Mouse (Mus musculus) adipose tissue, adult 10 weeks (tissue): ENCODE results near the gene Sec14l2. TPM values are rescaled to one million over a fixed set of nuclear protein-coding genes. Genes with fewer than 3 reads are reported as not detected.

ENCODE experiments used
- polyA plus RNA-seq: library from polyadenylated mRNA; stranded (reverse); fragments of 350-450 nt; fragmentation: Illumina TruSeq; extraction: RNeasy Lipid Tissue Mini Kit (QIAGEN cat#74804); gene quantifications from one replicate; pipeline ENCODE4 v1.2.3, GENCODE M21; 2014; ENCODE audit warnings: low read depth, low replicate concordance

The Sec14l2 gene
- polyA plus RNA-seq, result 18.2 TPM

GRCm38 (mm10) chr11:4122742-4123579 lies at the start of gene Sec14l2:
Gene Sec14l2, minus strand, starts transcription at chr11:4123415.

GRCm38 (mm10) chr11:4159808-4160708 lies 36.8 kb upstream of the Sec14l2 start, which contains the start of the genes Ccdc157 and Sf3a1:
Gene Ccdc157, minus strand, starts transcription at chr11:4160293.
Gene Sf3a1, plus strand, starts transcription at chr11:4160350.

GRCm38 (mm10) chr11:4134986-4135935 lies 12.0 kb upstream of the Sec14l2 start, which contains the start of gene Rnf215:
Gene Rnf215, plus strand, starts transcription at chr11:4135202.

GRCm38 (mm10) chr11:4095171-4096053 lies 27.8 kb downstream of the Sec14l2 start, which contains the start of gene Mtfp1:
Gene Mtfp1, minus strand, starts transcription at chr11:4095445.

GRCm38 (mm10) chr11:4064627-4065122 lies 58.5 kb downstream of the Sec14l2 start, which contains the start of gene Sec14l3:
Gene Sec14l3, plus strand, starts transcription at chr11:4064841.

Other genes with a start within 250 kb of the Sec14l2 start
- gene 4921536K21Rik, start 228.3 kb downstream of the Sec14l2 start, polyA plus RNA-seq, result 3.8 TPM
- 10.4 TPM for gene Dusp18, start 228.2 kb downstream of the Sec14l2 start, polyA plus RNA-seq
- 8.2 TPM for gene Slc35e4, start 208.8 kb downstream of the Sec14l2 start, polyA plus RNA-seq
- gene Tcn2, start 191.3 kb downstream of the Sec14l2 start, polyA plus RNA-seq, result 96.0 TPM
- gene Pes1, start 159.4 kb downstream of the Sec14l2 start, polyA plus RNA-seq, result 32.2 TPM
- not detected for gene 4930556J24Rik, start 146.6 kb downstream of the Sec14l2 start, polyA plus RNA-seq
- 0.57 TPM for gene Gal3st1, start 139.8 kb downstream of the Sec14l2 start, polyA plus RNA-seq
- gene Sec14l4, start 92.0 kb downstream of the Sec14l2 start, polyA plus RNA-seq, result 4.6 TPM
- gene Sec14l3, start 58.6 kb downstream of the Sec14l2 start, polyA plus RNA-seq, result 0.29 TPM
- 7.8 TPM for gene Mtfp1, start 28.0 kb downstream of the Sec14l2 start, polyA plus RNA-seq
- gene Rnf215, start 11.8 kb upstream of the Sec14l2 start, polyA plus RNA-seq, result 19.0 TPM
- gene Ccdc157, start 36.9 kb upstream of the Sec14l2 start, polyA plus RNA-seq, result 11.7 TPM
- 21.6 TPM for gene Sf3a1, start 36.9 kb upstream of the Sec14l2 start, polyA plus RNA-seq
- gene Tbc1d10a, start 63.4 kb upstream of the Sec14l2 start, polyA plus RNA-seq, result 28.6 TPM
- 10.4 TPM for gene Castor1, start 94.8 kb upstream of the Sec14l2 start, polyA plus RNA-seq
- 0.30 TPM for gene Osm, start 113.0 kb upstream of the Sec14l2 start, polyA plus RNA-seq
- 2.0 TPM for gene Lif, start 134.1 kb upstream of the Sec14l2 start, polyA plus RNA-seq